Mouse (Mus musculus): ENCODE measurements around the gene Klrb1f. TPM values are rescaled to one million over a fixed set of nuclear protein-coding genes. Genes with fewer than 3 reads are reported as not detected.
"Not testable (repeated sequence)": the region's sequence is repeated elsewhere in the genome, so short reads cannot be mapped to it uniquely, and the experiment has no call there.

The Klrb1f gene
- polyA plus RNA-seq (2016; fragmentation: Nextera tagmentation; extraction: Ambion mirVana): 0.49 TPM in 1 of 2 replicates, not detected in the other

DNA sequence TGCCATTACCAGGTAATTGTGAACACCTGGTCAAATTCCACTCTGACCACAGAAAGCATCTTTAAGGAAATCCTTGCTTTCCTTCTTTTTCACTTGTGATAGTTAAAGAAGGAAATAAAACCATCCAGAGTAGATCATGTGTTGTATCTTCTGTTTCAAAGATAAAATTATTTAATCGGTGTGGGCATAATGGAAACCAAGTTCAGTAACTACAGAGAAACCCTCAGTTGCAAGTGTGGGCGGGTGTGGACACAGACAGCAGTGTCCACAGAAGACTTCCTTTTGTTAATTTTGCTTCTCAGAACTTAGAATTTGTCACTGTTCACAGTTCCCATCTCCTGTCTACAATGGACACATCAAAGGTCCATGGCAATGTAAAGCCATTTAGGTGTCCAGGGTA, at the start of gene Klrb1f:
Gene Klrb1f (plus strand): TSS at position 301 of the 400 bp plus-strand sequence.
- Histone ChIP-seq H3K4me3 (no peak within 1 kb of the TSS), H3K27ac (no peak within 1 kb of the TSS), H3K27me3 (no peaks in the 10 kb centered on the region), H3K9ac (no peak within 1 kb of the TSS), H3K9me3 (no peaks in the 10 kb centered on the region), H3K4me2 (replicated peaks) (no peak within 1 kb of the TSS), H3K4me1 (peaks cover 4% of the 10 kb centered on the region; the same call in 1 of the 2 replicates), H3K36me3 (no peaks in the 10 kb centered on the region)
- no peak for ATAC-seq (ENCODE audit: insufficient number of reproducible peaks, insufficient read depth, low FRiP score, low TSS enrichment)
- WGBS: 80% methylated on average over 2 of the region's 2 CpGs

DNA sequence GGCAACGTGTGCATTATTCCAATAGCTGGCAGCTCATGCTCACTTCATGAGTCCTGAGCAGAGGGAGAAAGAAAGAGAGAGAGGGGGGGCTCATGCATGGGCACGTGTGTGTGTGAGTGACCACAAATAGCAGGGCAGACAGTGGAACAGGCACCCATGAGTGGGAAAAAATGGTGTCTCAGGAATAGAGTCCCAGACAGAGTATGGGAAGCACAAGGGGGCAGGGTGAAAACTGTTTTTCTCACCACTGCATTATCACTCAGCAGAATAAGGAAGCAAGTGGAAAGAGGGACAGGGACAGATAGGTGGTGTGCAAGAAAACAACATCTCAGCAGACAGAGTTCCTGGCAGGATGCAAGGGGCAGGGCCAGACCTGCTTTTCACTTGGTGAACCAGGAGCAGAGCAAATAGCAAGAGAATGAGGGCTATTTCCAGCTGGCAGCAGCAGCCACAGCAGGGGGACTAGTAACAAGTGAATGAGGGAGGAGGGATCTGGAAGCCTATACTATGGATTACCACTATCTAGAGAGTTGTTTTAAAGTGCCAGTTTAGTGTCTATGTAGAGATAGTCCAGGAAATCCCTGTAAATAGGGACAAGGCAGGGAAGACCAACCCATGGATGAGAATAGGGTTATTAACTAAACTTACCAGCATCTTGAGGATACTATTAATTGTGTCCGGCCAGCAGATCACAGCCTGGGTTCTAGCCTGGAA, 49.5 kb upstream of the Klrb1f start:
- no peaks in the 10 kb centered on the region for H3K9me3 ChIP-seq
- peaks cover 4% of the 10 kb centered on the region; the same call in 1 of the 2 replicates for H3K4me1 ChIP-seq
- no peaks in the 10 kb centered on the region for H3K27me3 ChIP-seq
- no peak overlapping the region for H3K27ac ChIP-seq
- 70% methylated on average over 3 of the region's 3 CpGs for WGBS
- no peak overlapping the region for H3K4me2 ChIP-seq (replicated peaks)
- no peak overlapping the region for H3K4me3 ChIP-seq
- no peaks in the 10 kb centered on the region for H3K36me3 ChIP-seq
- H3K9ac ChIP-seq: no peak overlapping the region
- ATAC-seq (ENCODE audit: insufficient number of reproducible peaks, insufficient read depth, low FRiP score, low TSS enrichment): no peak

DNA sequence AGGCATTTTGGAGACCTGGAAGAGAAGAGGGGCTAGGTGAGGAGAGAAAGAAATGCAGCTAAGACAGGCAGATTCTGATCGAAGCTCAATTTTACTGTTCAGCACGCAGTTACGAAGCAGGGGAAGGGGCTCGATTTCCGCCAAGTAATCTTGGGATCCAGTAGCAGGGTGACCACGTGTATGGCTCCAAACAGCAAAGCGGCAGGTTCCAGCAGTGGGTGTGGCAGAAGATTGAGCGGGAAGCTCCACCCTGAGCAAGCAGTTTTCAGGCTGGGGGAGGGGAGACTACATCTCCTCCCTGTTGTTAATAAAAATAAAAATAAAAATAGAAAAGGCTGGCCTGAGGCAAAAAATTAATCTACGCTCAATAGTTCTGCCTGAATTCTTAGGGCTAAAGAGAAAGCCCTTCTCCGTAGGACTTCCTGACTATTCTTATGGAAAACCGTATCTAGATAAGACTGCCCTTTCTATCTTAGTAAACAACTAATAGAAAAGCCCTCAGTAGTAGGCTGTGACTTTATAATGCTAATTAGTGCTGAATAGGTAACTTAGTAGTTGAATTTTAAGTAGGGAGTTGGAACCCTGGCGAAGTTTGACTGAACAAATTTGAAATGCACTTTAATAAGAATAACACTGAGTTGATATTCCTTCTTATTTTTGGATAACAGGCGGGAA, 48.8 kb upstream of the Klrb1f start:
- WGBS: 72% methylated on average over 13 of the region's 13 CpGs
- Histone ChIP-seq H3K9ac (no peak overlapping the region), H3K4me1 (peaks cover 4% of the 10 kb centered on the region; the same call in 1 of the 2 replicates), H3K9me3 (no peaks in the 10 kb centered on the region), H3K27ac (no peak overlapping the region), H3K4me2 (replicated peaks) (no peak overlapping the region), H3K4me3 (no peak overlapping the region), H3K27me3 (no peaks in the 10 kb centered on the region), H3K36me3 (no peaks in the 10 kb centered on the region)
- ATAC-seq (ENCODE audit: insufficient number of reproducible peaks, insufficient read depth, low FRiP score, low TSS enrichment): no peak

DNA sequence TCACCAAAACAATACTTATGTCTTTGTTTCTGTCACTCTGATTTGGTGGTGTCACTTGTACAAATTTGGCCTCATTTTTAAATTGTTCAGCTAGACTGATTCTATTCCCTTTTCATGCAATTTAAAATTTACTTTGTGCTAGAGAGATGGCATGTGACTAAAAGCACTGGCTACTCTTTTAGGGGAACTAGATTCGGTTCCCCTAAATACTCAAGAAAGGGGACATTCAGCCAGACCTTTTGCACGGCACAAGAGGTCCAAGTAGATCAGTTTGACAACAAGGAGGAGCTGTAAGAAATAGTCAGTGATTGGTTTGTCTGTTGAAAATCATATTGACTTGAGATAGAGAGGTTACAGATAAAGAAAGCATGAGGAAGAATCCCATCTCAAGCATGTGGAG, 44.3 kb upstream of the Klrb1f start:
- no peak overlapping the region for H3K27ac ChIP-seq
- no peak overlapping the region for H3K4me3 ChIP-seq
- no peaks in the 10 kb centered on the region for H3K36me3 ChIP-seq
- ATAC-seq (ENCODE audit: insufficient number of reproducible peaks, insufficient read depth, low FRiP score, low TSS enrichment): no peak
- no peaks in the 10 kb centered on the region for H3K27me3 ChIP-seq
- no peak overlapping the region for H3K9ac ChIP-seq
- WGBS: 86% methylated on average over 2 of the region's 2 CpGs
- H3K4me2 ChIP-seq (replicated peaks): no peak overlapping the region
- H3K4me1 ChIP-seq: no peaks in the 10 kb centered on the region
- no peaks in the 10 kb centered on the region for H3K9me3 ChIP-seq

DNA sequence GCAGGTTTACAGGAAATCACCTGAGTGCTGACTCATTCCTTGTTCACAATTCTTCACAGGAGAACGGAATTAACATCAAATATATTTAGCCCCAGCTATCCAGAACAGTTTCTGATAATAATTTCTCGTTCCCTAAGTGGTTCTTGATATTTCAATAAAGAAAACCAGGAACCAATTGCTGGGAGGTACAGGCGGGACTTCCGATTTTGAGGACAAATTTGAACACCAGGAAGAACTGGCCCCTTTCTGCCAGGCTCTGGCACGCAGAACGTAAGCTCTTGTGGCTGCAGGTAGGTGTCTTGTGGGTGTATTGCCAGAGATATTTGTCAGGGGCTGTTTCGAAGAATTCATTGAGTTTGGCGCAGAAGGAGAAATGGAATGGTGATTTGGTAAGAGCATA, 37.1 kb upstream of the Klrb1f start:
- H3K36me3 ChIP-seq: no peaks in the 10 kb centered on the region
- H3K4me3 ChIP-seq: no peak overlapping the region
- H3K9me3 ChIP-seq: no peaks in the 10 kb centered on the region
- no peaks in the 10 kb centered on the region for H3K4me1 ChIP-seq
- H3K4me2 ChIP-seq (replicated peaks): no peak overlapping the region
- H3K27ac ChIP-seq: no peak overlapping the region
- ATAC-seq (ENCODE audit: insufficient number of reproducible peaks, insufficient read depth, low FRiP score, low TSS enrichment): no peak
- no peak overlapping the region for H3K9ac ChIP-seq
- 90% methylated on average over 8 of the region's 8 CpGs for WGBS
- H3K27me3 ChIP-seq: no peaks in the 10 kb centered on the region

DNA sequence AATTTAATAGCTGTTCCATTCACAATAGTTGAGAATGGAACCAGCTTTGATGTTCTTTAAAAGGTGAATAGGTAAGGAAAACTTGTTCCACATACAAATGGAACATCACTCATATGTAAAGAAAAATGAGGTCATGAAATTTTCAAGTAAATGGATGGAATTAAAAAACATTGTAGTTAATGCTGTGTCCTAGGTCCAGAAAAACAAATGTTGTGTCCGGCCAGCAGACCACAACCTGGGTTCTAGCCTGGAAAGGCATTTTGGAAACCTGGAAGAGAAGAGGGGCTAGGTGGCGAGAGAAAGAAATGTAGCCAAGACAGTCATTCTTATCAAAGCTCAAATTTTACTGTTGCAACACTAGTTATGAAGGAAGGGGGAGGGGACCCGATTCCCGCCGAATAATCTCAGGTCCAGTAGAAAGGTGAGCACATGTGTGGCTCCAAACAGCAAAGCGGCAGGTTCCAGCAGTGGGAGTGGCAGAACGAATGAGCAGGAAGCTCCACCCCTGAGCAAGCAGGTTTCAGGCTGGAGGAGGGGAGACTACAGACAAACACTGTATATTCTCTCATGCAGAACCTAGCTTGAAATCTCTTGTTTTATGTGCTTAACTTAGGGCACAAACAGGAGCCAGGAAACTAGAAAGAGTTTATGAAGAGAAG, 35.7 kb upstream of the Klrb1f start:
- H3K9me3 ChIP-seq; H3K4me3 ChIP-seq; ATAC-seq (ENCODE audit: insufficient number of reproducible peaks, insufficient read depth, low FRiP score, low TSS enrichment); H3K9ac ChIP-seq; H3K4me1 ChIP-seq; H3K36me3 ChIP-seq; H3K27me3 ChIP-seq; H3K27ac ChIP-seq; H3K4me2 ChIP-seq (replicated peaks): not testable (repeated sequence)
- WGBS: 84% methylated on average over 7 of the region's 7 CpGs

DNA sequence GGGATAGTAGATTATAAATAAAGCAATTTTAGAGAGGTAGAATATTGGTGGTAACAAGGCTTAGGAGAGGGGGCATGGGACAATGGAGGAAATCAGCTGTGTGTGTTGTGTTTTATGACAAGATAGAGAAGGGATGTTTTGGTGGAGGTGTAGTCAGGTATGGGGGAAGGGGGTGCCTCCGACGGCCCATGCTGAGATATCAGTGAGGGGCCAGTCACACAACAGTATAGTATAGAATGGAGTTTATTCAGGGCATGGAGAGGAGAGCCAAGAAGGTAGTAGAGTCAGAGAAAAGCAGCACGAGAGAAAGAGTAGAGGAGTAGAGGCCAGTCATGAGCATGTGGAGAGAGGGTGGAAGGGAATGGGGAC, 35.2 kb upstream of the Klrb1f start:
- 0 out of 2 replicates have a peak, but pooled peaks have one; percentile 28 for ATAC-seq (ENCODE audit: insufficient number of reproducible peaks, insufficient read depth, low FRiP score, low TSS enrichment)
- Histone ChIP-seq H3K27ac (no peak overlapping the region), H3K9me3 (no peaks in the 10 kb centered on the region), H3K4me2 (replicated peaks) (no peak overlapping the region), H3K36me3 (no peaks in the 10 kb centered on the region), H3K27me3 (no peaks in the 10 kb centered on the region), H3K9ac (no peak overlapping the region), H3K4me3 (no peak overlapping the region), H3K4me1 (no peaks in the 10 kb centered on the region)
- 84% methylated on average over 3 of the region's 3 CpGs for WGBS

DNA sequence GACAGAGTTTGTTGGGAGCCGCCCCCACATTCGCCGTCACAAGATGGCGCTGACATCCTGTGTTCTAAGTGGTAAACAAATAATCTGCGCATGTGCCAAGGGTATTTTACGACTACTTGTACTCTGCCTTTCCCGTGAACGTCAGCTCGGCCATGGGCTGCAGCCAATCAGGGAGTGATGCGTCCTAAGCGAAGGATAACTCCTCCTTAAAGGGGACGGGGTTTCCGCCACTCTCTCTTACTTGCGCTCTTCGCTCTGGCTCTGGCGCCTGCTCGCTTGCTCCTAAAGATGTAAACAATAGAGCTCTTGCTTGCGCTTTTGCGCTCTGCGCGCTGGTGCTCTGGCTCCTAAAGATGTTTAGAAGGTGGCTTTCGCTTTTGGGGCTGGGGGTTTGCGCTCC, 33.7 kb upstream of the Klrb1f start:
- H3K4me1 ChIP-seq, H3K9ac ChIP-seq: not testable (repeated sequence)

DNA sequence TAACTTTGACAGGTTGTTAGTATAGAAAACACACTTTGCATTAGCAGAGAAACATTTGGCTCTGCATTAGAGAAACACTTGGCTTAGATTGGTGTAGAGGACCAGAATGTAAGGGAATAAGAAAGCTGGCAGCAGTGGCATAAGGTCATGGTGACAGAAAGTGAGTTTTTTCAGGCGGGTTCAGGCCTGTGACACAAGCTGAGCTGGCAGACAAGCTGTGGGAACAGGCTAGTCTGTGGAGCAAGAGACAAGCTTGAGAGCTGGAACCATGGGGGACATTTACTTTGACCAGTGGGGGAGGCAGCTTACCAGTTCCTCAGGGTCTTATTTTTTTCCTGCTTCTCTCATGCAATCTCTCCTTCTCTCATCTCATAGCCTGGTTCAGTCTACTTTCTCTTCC, 32.7 kb upstream of the Klrb1f start:
- no peaks in the 10 kb centered on the region for H3K9me3 ChIP-seq
- no peak for ATAC-seq (ENCODE audit: insufficient number of reproducible peaks, insufficient read depth, low FRiP score, low TSS enrichment)
- no peaks in the 10 kb centered on the region for H3K36me3 ChIP-seq
- no peaks in the 10 kb centered on the region for H3K27me3 ChIP-seq
- no peak overlapping the region for H3K4me2 ChIP-seq (replicated peaks)
- H3K27ac ChIP-seq: no peak overlapping the region
- no peak overlapping the region for H3K9ac ChIP-seq
- H3K4me3 ChIP-seq: no peak overlapping the region
- WGBS: 54% methylated on average over 1 of the region's 1 CpGs
- no peaks in the 10 kb centered on the region for H3K4me1 ChIP-seq

More for the DNA sequence above, 33.7 kb upstream of the Klrb1f start:
- not testable (repeated sequence) for H3K9me3 ChIP-seq; ATAC-seq (ENCODE audit: insufficient number of reproducible peaks, insufficient read depth, low FRiP score, low TSS enrichment); H3K4me3 ChIP-seq; H3K27me3 ChIP-seq; H3K36me3 ChIP-seq; H3K27ac ChIP-seq; H3K4me2 ChIP-seq (replicated peaks)
- 97% methylated on average over 19 of the region's 23 CpGs for WGBS

DNA sequence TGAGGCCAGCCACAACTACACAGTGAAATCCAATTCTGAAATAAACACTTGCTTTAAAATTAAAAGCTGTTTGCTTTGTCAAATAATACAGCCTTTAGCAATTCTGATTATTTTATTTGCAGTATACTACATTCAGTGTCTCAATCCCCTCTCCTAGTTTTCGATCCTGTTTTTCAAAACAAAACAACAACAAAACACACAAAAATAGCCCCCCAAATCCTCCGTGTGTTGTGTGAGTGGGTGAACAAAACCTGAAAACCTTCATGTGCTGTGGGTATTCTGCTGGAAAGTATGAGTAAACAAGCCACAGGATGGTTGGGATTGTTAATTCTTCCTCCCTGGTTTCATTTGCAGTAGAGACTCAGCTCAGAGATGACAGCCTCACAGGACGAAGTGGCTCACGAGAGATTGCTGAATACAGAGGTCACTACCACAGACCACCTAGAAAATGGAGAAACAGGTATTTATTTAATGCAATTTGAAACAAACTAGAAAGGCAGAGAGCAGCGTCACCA, 31.9 kb upstream of the Klrb1f start:
- Histone ChIP-seq H3K9ac (no peak overlapping the region), H3K36me3 (no peaks in the 10 kb centered on the region), H3K27me3 (no peaks in the 10 kb centered on the region), H3K9me3 (no peaks in the 10 kb centered on the region), H3K27ac (no peak overlapping the region), H3K4me3 (no peak overlapping the region), H3K4me2 (replicated peaks) (no peak overlapping the region), H3K4me1 (no peaks in the 10 kb centered on the region)
- no peak for ATAC-seq (ENCODE audit: insufficient number of reproducible peaks, insufficient read depth, low FRiP score, low TSS enrichment)
- WGBS: 77% methylated on average over 5 of the region's 5 CpGs

DNA sequence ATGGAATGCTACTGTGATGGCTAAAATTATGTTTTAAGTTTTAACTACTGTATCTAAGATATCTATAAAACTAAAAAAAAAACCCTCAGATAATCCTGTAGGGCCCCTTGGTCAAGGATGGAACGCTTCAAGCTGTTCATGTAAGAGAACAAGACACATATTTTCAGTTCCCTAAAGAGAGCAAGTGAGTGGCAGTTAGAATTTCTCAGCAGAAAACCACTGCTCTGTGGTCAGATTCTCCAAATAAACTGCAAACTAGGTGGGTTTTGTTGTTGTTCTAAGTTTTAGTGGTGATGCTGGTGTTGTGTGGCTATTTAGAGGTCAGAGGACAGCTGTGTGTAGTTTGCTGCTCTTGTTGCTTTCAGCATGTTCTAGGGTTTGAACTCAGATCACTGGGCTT, 31.3 kb upstream of the Klrb1f start:
- Histone ChIP-seq H3K4me3 (no peak overlapping the region), H3K4me2 (replicated peaks) (no peak overlapping the region), H3K9ac (no peak overlapping the region), H3K4me1 (no peaks in the 10 kb centered on the region), H3K27ac (no peak overlapping the region), H3K36me3 (no peaks in the 10 kb centered on the region), H3K27me3 (no peaks in the 10 kb centered on the region), H3K9me3 (no peaks in the 10 kb centered on the region)
- 86% methylated on average over 1 of the region's 1 CpGs for WGBS
- ATAC-seq (ENCODE audit: insufficient number of reproducible peaks, insufficient read depth, low FRiP score, low TSS enrichment): no peak

All from embryonic facial prominence, embryonic 12.5 days (tissue).